Mouse (Mus musculus) liver, embryonic 11.5 days (tissue): ENCODE results near the gene Tma7. TPM values are rescaled to one million over a fixed set of nuclear protein-coding genes. Genes with fewer than 3 reads are reported as not detected.

Experiments used
- ATAC-seq: fragments of 200-750 bp; cut with Nextera tagmentation; replicated peaks from 2 replicates; pipeline ENCODE4 v1.8.0; 2017; ENCODE audit warnings: moderate number of reproducible peaks, mild to moderate bottlenecking, moderate TSS enrichment, moderate library complexity; ENCODE audit not compliant: low FRiP score
- DNase-seq: peaks from one replicate; pipeline ENCODE4 v3.0.0-alpha.2; 2017; ENCODE audit warnings: low spot score
- H3K27ac ChIP-seq: fragments of 300-500 bp; sonication (generic); 2 replicates; pipeline ENCODE4 v1.5.1; 2014; ENCODE audit warnings: mild to moderate bottlenecking, low read depth, low read length, control low read depth
- H3K27me3 ChIP-seq: fragments of 300-500 bp; sonication (generic); replicated peaks from 2 replicates; pipeline ENCODE4 v1.6.1; 2014; ENCODE audit warnings: low read length, mixed read lengths; ENCODE audit not compliant: control insufficient read depth, insufficient read depth
- H3K36me3 ChIP-seq: fragments of 300-500 bp; sonication (generic); 2 replicates; pipeline ENCODE4 v1.6.1; 2014; ENCODE audit warnings: mild to moderate bottlenecking, low read length, moderate library complexity, mixed read lengths; ENCODE audit not compliant: control insufficient read depth, insufficient read depth
- H3K4me1 ChIP-seq: fragments of 300-500 bp; sonication (generic); replicated peaks from 2 replicates; pipeline ENCODE4 v1.6.1; 2014; ENCODE audit warnings: low read length, mixed read lengths; ENCODE audit not compliant: control insufficient read depth, insufficient read depth
- H3K4me2 ChIP-seq: fragments of 300-500 bp; sonication (generic); 2 replicates; pipeline ENCODE4 v1.6.1; 2014; ENCODE audit warnings: mild to moderate bottlenecking, control low read depth, moderate library complexity
- H3K4me3 ChIP-seq: fragments of 300-500 bp; sonication (generic); 2 replicates; pipeline ENCODE4 v1.5.1; 2014; ENCODE audit warnings: low read depth, low read length, control low read depth
- H3K9ac ChIP-seq: fragments of 300-500 bp; sonication (generic); 2 replicates; pipeline ENCODE4 v1.6.1; 2014; ENCODE audit warnings: low read depth, low read length, control low read depth
- H3K9me3 ChIP-seq: fragments of 300-500 bp; sonication (generic); 2 replicates; pipeline ENCODE4 v1.6.1; 2016; ENCODE audit warnings: low read length, inconsistent platforms, mixed read lengths; ENCODE audit not compliant: control insufficient read depth
- WGBS: fragments of 180-500 bp; shearing (Covaris S2); extraction: QIAGEN DNeasy Blood & Tissue Kit; methylation state at CpG from one replicate; pipeline ENCODE4 v1.1.7; 2014; 5-methylcytosine and 5-hydroxymethylcytosine counted together
- polyA plus RNA-seq: library from polyadenylated mRNA; unstranded; fragments of >200 nt; fragmentation: Nextera tagmentation; extraction: Ambion mirVana; gene quantifications from 2 replicates; pipeline ENCODE4 v1.2.1, GENCODE M21; 2014

Gene Tma7
- 716 and 742 TPM in 2 replicates for polyA plus RNA-seq

- no peaks in the 10 kb centered on the region for H3K27me3 ChIP-seq
- peak within 1 kb of the TSS; percentile 81 for H3K9ac ChIP-seq
- no peaks in the 10 kb centered on the region for H3K9me3 ChIP-seq
- H3K27ac ChIP-seq, result peak within 1 kb of the TSS; percentile 60
- WGBS, result under 1% methylated on average over 37 of the region's 37 CpGs
- DNase-seq (peak; percentile 85), ATAC-seq (peak; percentile 98)
- peak within 1 kb of the TSS; percentile 65 for H3K4me2 ChIP-seq
- peaks cover 9% of the 10 kb centered on the region; the same call in 1 of the 2 replicates for H3K36me3 ChIP-seq
- H3K4me3 ChIP-seq, result peak within 1 kb of the TSS; percentile 84
- peaks cover 17% of the 10 kb centered on the region for H3K4me1 ChIP-seq
Observed at GRCm38 (mm10) chr9:109082124-109082800, at the start of gene Tma7, which contains the start of gene Ccdc51. TSS of gene Tma7 (minus strand) at chr9:109082587. TSS of gene Ccdc51 (plus strand) at chr9:109082493.

- H3K27ac ChIP-seq, result no peak overlapping the region
- WGBS, result 85% methylated on average over 5 of the region's 5 CpGs
- no peak overlapping the region for H3K9ac ChIP-seq
- H3K9me3 ChIP-seq, result no peaks in the 10 kb centered on the region
- H3K4me1 ChIP-seq, result no peaks in the 10 kb centered on the region
- ATAC-seq (no peak), DNase-seq (no peak)
- no peaks in the 10 kb centered on the region for H3K27me3 ChIP-seq
- H3K36me3 ChIP-seq, result no peaks in the 10 kb centered on the region
- no peak overlapping the region for H3K4me3 ChIP-seq
- no peak overlapping the region for H3K4me2 ChIP-seq
Observed at GRCm38 (mm10) chr9:109130076-109130475, 47.7 kb upstream of the Tma7 start.

DNA sequence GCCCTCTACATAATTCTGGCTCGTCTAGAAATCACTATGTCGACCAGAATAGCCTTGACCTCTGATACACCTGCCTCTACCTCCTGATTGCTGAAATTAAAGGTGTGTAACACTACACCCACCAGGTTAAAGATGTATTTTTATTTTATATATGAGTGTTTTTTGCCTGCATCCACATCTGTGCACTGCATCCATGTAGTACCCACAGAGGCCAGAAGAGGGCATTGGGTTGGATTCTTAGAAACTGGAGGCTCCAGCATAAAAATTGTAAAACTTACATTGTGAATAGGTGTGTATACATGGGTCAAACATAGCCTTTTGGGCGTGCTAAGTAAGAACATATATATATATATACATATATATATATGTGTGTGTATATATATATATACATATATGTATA is 45.8 kb upstream of the Tma7 start:
- no peaks in the 10 kb centered on the region for H3K4me1 ChIP-seq
- no peak for DNase-seq
- WGBS, result 48% methylated on average over 3 of the region's 3 CpGs

GRCm38 (mm10) chr9:109127076-109127475 is 44.7 kb upstream of the Tma7 start:
- DNase-seq (peak; percentile 23), ATAC-seq (no peak)
- Histone ChIP-seq H3K36me3 (no peaks in the 10 kb centered on the region), H3K27ac (no peak overlapping the region), H3K4me2 (no peak overlapping the region), H3K9ac (no peak overlapping the region), H3K27me3 (no peaks in the 10 kb centered on the region), H3K4me1 (no peaks in the 10 kb centered on the region), H3K9me3 (no peaks in the 10 kb centered on the region), H3K4me3 (no peak overlapping the region)
- 79% methylated on average over 4 of the region's 4 CpGs for WGBS

More for the DNA sequence above, 45.8 kb upstream of the Tma7 start:
- no peak overlapping the region for H3K9ac ChIP-seq
- ATAC-seq, result no peak
- H3K9me3 ChIP-seq, result no peaks in the 10 kb centered on the region
- H3K4me3 ChIP-seq, result no peak overlapping the region
- H3K27me3 ChIP-seq, result no peaks in the 10 kb centered on the region
- no peak overlapping the region for H3K4me2 ChIP-seq
- H3K36me3 ChIP-seq, result no peaks in the 10 kb centered on the region
- no peak overlapping the region for H3K27ac ChIP-seq

- Histone ChIP-seq H3K4me2 (no peak overlapping the region), H3K4me3 (no peak overlapping the region), H3K27me3 (no peaks in the 10 kb centered on the region), H3K9me3 (no peaks in the 10 kb centered on the region), H3K4me1 (no peaks in the 10 kb centered on the region), H3K9ac (no peak overlapping the region), H3K27ac (no peak overlapping the region), H3K36me3 (no peaks in the 10 kb centered on the region)
- 59% methylated on average over 3 of the region's 3 CpGs for WGBS
- DNase-seq (no peak), ATAC-seq (no peak)
Observed at GRCm38 (mm10) chr9:109125481-109125880, 43.1 kb upstream of the Tma7 start.

DNA sequence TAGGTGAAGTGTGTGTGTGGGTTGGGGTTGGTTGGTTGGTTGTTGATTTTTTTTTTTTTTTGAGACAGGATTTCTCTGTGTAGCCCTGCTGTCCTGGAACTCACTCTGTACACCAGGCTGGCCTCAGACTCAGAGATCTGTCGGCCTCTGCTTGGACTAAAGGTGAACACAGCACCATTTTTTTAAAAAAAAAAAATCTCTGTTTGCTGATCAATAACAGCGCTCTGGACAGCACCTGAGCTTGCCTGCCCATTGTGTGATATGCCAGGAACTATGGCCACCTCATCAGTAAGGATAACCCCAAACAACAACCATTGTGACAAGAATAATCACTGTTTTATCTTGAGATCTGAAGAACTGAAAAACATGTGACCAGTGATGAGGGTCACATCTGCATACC is 42.7 kb upstream of the Tma7 start:
- ATAC-seq (no peak), DNase-seq (no peak)
- 68% methylated on average over 2 of the region's 2 CpGs for WGBS
- H3K27ac ChIP-seq, result no peak overlapping the region
- H3K27me3 ChIP-seq, result no peaks in the 10 kb centered on the region
- no peaks in the 10 kb centered on the region for H3K36me3 ChIP-seq
- no peaks in the 10 kb centered on the region for H3K9me3 ChIP-seq
- no peak overlapping the region for H3K4me2 ChIP-seq
- no peak overlapping the region for H3K4me3 ChIP-seq
- no peak overlapping the region for H3K9ac ChIP-seq
- H3K4me1 ChIP-seq, result no peaks in the 10 kb centered on the region

GRCm38 (mm10) chr9:109124164-109124563 is 41.8 kb upstream of the Tma7 start:
- Histone ChIP-seq H3K27me3 (no peaks in the 10 kb centered on the region), H3K36me3 (no peaks in the 10 kb centered on the region), H3K4me1 (no peaks in the 10 kb centered on the region), H3K9me3 (no peaks in the 10 kb centered on the region), H3K27ac (no peak overlapping the region), H3K9ac (no peak overlapping the region), H3K4me3 (no peak overlapping the region), H3K4me2 (no peak overlapping the region)
- DNase-seq, result no peak
- WGBS, result 83% methylated on average over 3 of the region's 3 CpGs
- ATAC-seq, result no peak

- ATAC-seq (no peak), DNase-seq (no peak)
Observed at GRCm38 (mm10) chr9:109123266-109123665, 40.9 kb upstream of the Tma7 start.

GRCm38 (mm10) chr9:109122553-109123085 is 40.2 kb upstream of the Tma7 start:
- Histone ChIP-seq H3K9me3 (no peaks in the 10 kb centered on the region), H3K4me3 (no peak overlapping the region), H3K27me3 (no peaks in the 10 kb centered on the region), H3K4me2 (no peak overlapping the region), H3K4me1 (no peaks in the 10 kb centered on the region), H3K9ac (no peak overlapping the region), H3K36me3 (no peaks in the 10 kb centered on the region), H3K27ac (no peak overlapping the region)
- DNase-seq (no peak), ATAC-seq (no peak)
- WGBS, result 43% methylated on average over 2 of the region's 2 CpGs

More at GRCm38 (mm10) chr9:109123266-109123665, 40.9 kb upstream of the Tma7 start:
- no peaks in the 10 kb centered on the region for H3K4me1 ChIP-seq
- 52% methylated on average over 6 of the region's 6 CpGs for WGBS
- H3K36me3 ChIP-seq, result no peaks in the 10 kb centered on the region
- no peak overlapping the region for H3K4me3 ChIP-seq
- no peak overlapping the region for H3K4me2 ChIP-seq
- no peak overlapping the region for H3K9ac ChIP-seq
- H3K27ac ChIP-seq, result no peak overlapping the region
- H3K27me3 ChIP-seq, result no peaks in the 10 kb centered on the region
- no peaks in the 10 kb centered on the region for H3K9me3 ChIP-seq
